Mouse (Mus musculus) intestine, embryonic 15.5 days (tissue): ENCODE measurements around the gene Bbs12. TPM values are rescaled to one million over a fixed set of nuclear protein-coding genes. Genes with fewer than 3 reads are reported as not detected.
A peak's percentile ranks its signal among the peaks of the same experiment; 100 is the strongest.

Experiments used
- ATAC-seq: fragments of 200-750 bp; cut with Nextera tagmentation; 2 replicates; pipeline ENCODE4 v1.8.0; 2017; ENCODE audit warnings: moderate TSS enrichment, moderate library complexity
- H3K27ac ChIP-seq: fragments of 300-500 bp; sonication (generic); 2 replicates; pipeline ENCODE4 v1.5.1; 2015; ENCODE audit warnings: mild to moderate bottlenecking, inconsistent platforms
- H3K27me3 ChIP-seq: fragments of 300-500 bp; sonication (generic); replicated peaks from 2 replicates; pipeline ENCODE4 v1.6.1; 2015; ENCODE audit warnings: inconsistent platforms
- H3K36me3 ChIP-seq: fragments of 300-500 bp; sonication (generic); 2 replicates; pipeline ENCODE4 v1.6.1; 2015; ENCODE audit warnings: inconsistent platforms
- H3K4me1 ChIP-seq: fragments of 300-500 bp; sonication (generic); replicated peaks from 2 replicates; pipeline ENCODE4 v1.6.1; 2015; ENCODE audit warnings: inconsistent platforms
- H3K4me2 ChIP-seq: fragments of 300-500 bp; sonication (generic); replicated peaks from 2 replicates; pipeline ENCODE4 v1.6.1; 2015; ENCODE audit warnings: mild to moderate bottlenecking, inconsistent platforms
- H3K4me3 ChIP-seq: fragments of 300-500 bp; sonication (generic); replicated peaks from 2 replicates; pipeline ENCODE4 v1.5.1; 2015; ENCODE audit warnings: inconsistent platforms
- H3K9ac ChIP-seq: fragments of 300-500 bp; sonication (generic); 2 replicates; pipeline ENCODE4 v1.6.1; 2015; ENCODE audit warnings: inconsistent platforms
- H3K9me3 ChIP-seq: fragments of 300-500 bp; sonication (generic); 2 replicates; pipeline ENCODE4 v1.6.1; 2016; ENCODE audit warnings: inconsistent platforms
- WGBS: fragments of 180-500 bp; shearing (Covaris S2); methylation state at CpG from one replicate; pipeline ENCODE4 v1.1.7; 2015; 5-methylcytosine and 5-hydroxymethylcytosine counted together
- polyA plus RNA-seq: library from polyadenylated mRNA; unstranded; fragments of >200 nt; fragmentation: Nextera tagmentation; extraction: Ambion mirVana; gene quantifications from 2 replicates; pipeline ENCODE4 v1.2.1, GENCODE M21; 2015

Bbs12 gene
- polyA plus RNA-seq = 5.1 and 5.3 TPM in 2 replicates

DNA sequence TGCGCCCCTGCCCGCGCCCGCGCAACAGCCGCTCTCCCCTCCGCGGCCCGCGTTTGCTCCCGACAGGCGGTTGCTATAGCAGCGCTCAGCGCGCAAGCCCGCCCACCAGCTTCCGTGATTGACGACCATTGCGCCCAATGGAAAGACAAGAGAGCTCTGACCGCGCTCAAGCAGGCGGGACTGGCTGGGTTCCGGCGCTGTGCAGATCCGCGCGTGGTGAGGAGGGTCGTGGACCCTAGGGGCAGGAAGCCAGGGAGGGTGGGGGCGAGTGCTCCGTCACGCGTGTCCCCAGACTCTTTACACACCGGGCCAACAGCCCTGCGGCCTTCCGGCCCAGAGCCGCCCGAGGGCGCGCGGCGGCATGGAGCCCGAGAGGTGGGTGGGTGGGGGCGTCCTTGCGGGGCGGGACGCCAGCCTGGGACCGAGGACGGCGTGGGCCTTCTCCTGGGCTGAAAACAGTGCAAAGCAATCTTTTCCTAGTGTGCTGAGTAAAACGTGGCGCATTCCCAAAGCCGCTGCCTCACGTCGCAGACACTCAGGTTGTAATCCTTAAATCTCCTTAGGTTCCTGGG, at the start of gene Bbs12, which contains the start of gene Cetn4:
TSS of gene Bbs12 (plus strand) at position 185 of the 572 bp plus-strand sequence.
TSS of gene Cetn4 (minus strand) at position 339 of the 572 bp plus-strand sequence.
- Histone ChIP-seq H3K27me3 (no peaks in the 10 kb centered on the region), H3K4me2 (peak within 1 kb of the TSS; percentile 75), H3K4me3 (peak within 1 kb of the TSS; percentile 85), H3K27ac (peak within 1 kb of the TSS; percentile 74), H3K36me3 (no peaks in the 10 kb centered on the region), H3K9ac (peak within 1 kb of the TSS; percentile 89), H3K4me1 (no peaks in the 10 kb centered on the region), H3K9me3 (no peaks in the 10 kb centered on the region)
- ATAC-seq = peak; percentile 100
- under 1% methylated on average over 54 of the region's 54 CpGs for WGBS

DNA sequence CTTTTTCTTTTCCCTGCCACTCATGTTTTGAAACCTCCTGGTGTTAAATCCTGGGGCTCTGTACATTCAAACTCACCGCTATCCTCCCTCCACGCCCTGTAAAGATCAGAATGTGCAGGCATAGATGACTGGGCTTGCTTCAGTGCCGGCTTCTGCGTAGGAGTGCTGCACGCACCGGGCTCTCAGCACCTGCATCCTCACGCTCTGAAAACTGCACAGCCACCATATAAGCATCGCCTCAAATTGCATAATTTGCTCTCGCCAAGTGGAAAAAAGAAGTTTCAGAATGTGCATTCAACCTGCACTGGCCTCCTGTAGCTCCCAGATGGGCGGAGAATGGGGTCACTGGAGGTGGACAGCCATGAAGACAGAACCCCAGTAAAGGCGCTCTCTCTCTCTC, 44.0 kb upstream of the Bbs12 start:
- Histone ChIP-seq H3K36me3 (no peaks in the 10 kb centered on the region), H3K4me1 (no peaks in the 10 kb centered on the region), H3K9ac (no peak overlapping the region), H3K4me2 (no peak overlapping the region), H3K27me3 (no peaks in the 10 kb centered on the region), H3K4me3 (no peak overlapping the region), H3K9me3 (no peaks in the 10 kb centered on the region), H3K27ac (no peak overlapping the region)
- WGBS = 87% methylated on average over 11 of the region's 11 CpGs
- ATAC-seq = no peak

DNA sequence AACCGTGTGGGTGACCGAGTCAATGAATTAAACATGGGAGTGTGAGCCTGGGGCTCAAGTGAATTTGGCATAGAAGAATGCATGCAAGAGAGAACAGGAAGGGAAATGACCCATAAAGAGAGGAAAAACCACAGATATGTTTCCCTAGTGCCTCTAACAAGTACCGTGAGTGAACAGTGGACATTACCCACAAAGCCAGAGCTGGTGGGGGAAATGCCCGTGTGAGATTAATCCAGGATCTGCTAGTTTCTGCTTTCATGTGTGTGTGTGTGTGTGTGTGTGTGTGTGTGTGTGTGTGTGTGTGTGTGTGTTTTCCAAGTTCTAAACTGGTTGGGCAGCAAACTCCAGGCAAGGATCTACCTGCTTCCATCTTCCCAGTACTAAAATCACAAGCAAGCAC, 42.4 kb upstream of the Bbs12 start:
- H3K27me3 ChIP-seq = no peaks in the 10 kb centered on the region

DNA sequence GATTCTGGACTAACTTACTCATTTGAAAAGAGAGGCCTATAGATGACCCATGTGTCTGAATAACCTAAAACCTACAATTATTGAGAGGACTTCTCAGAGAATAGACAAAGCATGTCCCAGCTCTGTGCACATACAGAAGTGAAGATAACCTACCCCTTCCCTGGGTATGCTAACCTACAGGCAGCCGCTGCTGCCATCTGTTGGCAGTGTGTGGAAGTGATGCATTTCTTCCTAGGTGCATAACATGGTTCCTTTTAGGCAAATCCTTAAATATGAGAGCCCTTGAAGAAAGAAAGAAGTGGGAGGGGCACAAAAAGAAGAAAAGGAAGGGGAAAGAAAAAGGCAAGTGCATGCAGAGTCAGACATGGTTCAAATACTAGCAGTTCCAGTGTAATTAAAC, 41.1 kb upstream of the Bbs12 start:
- WGBS = 0% methylated on average over 1 of the region's 1 CpGs
- H3K9me3 ChIP-seq = no peaks in the 10 kb centered on the region
- no peak overlapping the region for H3K4me3 ChIP-seq
- H3K27me3 ChIP-seq = no peaks in the 10 kb centered on the region
- H3K9ac ChIP-seq = no peak overlapping the region
- no peak overlapping the region for H3K27ac ChIP-seq
- H3K4me2 ChIP-seq = no peak overlapping the region
- no peak for ATAC-seq
- no peaks in the 10 kb centered on the region for H3K36me3 ChIP-seq
- no peaks in the 10 kb centered on the region for H3K4me1 ChIP-seq

More for the DNA sequence above, 42.4 kb upstream of the Bbs12 start:
- Histone ChIP-seq H3K4me3 (no peak overlapping the region), H3K36me3 (no peaks in the 10 kb centered on the region), H3K4me1 (no peaks in the 10 kb centered on the region), H3K4me2 (no peak overlapping the region), H3K9me3 (no peaks in the 10 kb centered on the region), H3K27ac (no peak overlapping the region), H3K9ac (no peak overlapping the region)
- ATAC-seq = no peak
- WGBS = 77% methylated on average over 4 of the region's 4 CpGs

DNA sequence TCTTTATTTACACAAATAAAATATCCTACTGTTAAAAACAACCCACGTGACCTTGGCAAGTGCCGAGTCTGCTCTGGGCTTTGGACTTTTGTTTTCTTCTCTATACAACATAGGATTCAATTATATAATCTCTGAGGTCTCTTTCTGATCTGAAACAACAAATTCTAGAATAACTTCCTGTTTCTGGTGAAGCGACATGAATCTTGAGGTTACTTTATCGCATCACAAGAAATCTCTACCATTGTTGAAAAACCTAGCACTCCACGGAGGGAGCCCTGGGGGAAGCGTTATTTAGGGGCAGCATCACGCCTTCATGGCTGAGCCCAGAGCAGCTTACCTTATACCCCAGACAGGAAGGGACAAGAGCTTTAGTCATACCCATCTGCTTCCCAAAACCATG, 39.3 kb upstream of the Bbs12 start:
- no peak for ATAC-seq
- H3K4me1 ChIP-seq = no peaks in the 10 kb centered on the region
- H3K27ac ChIP-seq = no peak overlapping the region
- no peak overlapping the region for H3K4me3 ChIP-seq
- WGBS = 81% methylated on average over 7 of the region's 7 CpGs
- H3K36me3 ChIP-seq = no peaks in the 10 kb centered on the region
- H3K9ac ChIP-seq = no peak overlapping the region
- H3K27me3 ChIP-seq = no peaks in the 10 kb centered on the region
- H3K4me2 ChIP-seq = no peak overlapping the region
- H3K9me3 ChIP-seq = no peaks in the 10 kb centered on the region

DNA sequence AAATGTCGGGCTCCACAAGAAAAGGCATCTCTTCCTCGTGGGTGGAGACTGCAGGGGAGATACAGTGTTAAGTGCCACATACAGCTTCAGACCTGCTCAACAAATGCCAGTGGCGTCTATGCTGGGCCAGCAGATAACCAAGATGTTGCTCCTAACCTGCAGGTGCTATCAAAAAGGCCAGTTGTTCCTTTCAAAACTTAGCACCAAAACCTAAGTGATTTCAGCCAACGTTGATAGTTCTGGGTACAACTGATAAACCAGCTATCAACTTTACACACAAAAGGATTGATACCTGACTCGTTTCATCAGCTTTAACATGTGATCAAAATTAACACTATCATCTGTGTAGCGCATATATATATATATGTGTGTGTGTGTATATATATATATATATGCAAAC, 37.7 kb upstream of the Bbs12 start:
- Histone ChIP-seq H3K27me3 (no peaks in the 10 kb centered on the region), H3K4me1 (no peaks in the 10 kb centered on the region), H3K36me3 (no peaks in the 10 kb centered on the region), H3K9me3 (no peaks in the 10 kb centered on the region), H3K4me3 (no peak overlapping the region), H3K27ac (no peak overlapping the region), H3K9ac (no peak overlapping the region), H3K4me2 (no peak overlapping the region)
- WGBS = 77% methylated on average over 6 of the region's 6 CpGs
- ATAC-seq = no peak

DNA sequence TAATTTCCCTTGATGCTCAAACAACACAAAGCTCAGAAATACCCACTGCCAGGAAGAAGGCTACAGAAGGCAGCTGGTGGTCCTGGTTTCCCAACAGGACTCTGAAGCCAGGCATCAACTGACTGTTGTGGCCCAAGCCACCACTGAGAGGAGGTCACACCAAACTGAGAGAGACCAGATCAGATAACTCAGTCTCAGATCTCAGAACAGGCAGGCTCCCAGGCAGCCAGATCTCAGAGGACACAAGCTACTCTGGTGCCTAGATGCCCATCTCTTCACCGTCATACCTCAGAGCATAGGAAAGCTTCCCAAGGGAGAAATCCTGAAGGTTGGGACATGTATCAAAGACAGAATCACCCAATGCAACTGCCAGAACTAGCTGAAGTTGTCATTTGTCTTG, 32.1 kb upstream of the Bbs12 start:
- Histone ChIP-seq H3K4me1 (no peaks in the 10 kb centered on the region), H3K4me2 (no peak overlapping the region), H3K9ac (no peak overlapping the region), H3K9me3 (no peaks in the 10 kb centered on the region), H3K36me3 (no peaks in the 10 kb centered on the region), H3K27me3 (no peaks in the 10 kb centered on the region), H3K27ac (no peak overlapping the region), H3K4me3 (no peak overlapping the region)
- no peak for ATAC-seq
- WGBS = 82% methylated on average over 1 of the region's 1 CpGs

DNA sequence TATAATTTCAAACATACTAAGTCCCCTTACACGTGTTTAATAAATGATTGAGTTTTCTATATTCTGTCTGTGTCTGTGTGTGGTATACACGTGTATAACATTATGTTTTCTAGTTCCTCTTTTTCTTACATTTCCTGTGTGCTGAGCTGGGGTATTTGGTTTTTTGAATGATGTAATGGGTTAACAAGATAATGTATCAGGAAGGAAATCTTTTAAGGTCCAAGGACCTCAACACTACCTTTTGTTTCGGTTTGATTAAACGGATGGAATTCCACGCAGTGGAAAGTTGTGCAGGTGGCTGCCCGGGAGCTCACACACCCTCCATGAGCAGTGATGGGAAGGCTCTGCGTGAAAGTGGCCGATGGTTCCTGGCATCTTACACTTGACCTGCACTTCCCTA, 31.5 kb upstream of the Bbs12 start:
- Histone ChIP-seq H3K9me3 (no peaks in the 10 kb centered on the region), H3K9ac (no peak overlapping the region), H3K4me3 (no peak overlapping the region), H3K4me1 (no peaks in the 10 kb centered on the region), H3K36me3 (no peaks in the 10 kb centered on the region), H3K4me2 (no peak overlapping the region), H3K27ac (no peak overlapping the region), H3K27me3 (no peaks in the 10 kb centered on the region)
- no peak for ATAC-seq
- 67% methylated on average over 8 of the region's 8 CpGs for WGBS

DNA sequence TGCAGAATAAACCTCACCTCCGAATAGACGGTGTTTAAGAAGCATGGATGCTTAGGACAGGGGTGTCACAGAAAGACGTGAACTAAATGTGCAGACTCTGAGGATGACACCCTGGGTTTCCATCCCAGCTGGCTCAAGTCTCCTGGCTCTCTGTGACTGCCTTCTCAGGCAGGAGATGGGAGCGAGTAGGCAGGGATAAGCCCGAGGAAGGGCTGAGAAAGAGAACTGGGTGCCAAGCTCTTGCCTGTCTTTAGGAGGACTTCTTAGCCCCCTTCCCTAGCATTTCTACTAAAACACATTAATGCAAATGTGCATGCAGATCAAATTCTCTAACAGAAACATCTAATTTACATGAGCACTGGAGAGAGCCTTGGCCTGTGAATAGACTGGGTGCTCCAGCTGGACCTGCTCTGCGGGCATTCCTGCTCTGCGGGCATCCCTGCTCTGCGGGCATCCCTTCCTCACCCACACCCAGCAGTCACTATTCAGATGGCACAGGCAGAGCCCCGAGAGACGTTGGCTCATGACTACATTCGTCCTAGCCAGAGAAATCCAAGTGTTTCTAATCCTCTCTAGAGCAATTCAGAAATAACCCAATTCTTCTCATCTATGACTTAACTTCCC, 29.9 kb upstream of the Bbs12 start:
- H3K9me3 ChIP-seq = no peaks in the 10 kb centered on the region
- WGBS = 87% methylated on average over 11 of the region's 11 CpGs
- no peaks in the 10 kb centered on the region for H3K36me3 ChIP-seq
- H3K27ac ChIP-seq = no peak overlapping the region
- no peak overlapping the region for H3K4me2 ChIP-seq
- no peak for ATAC-seq
- H3K4me3 ChIP-seq = no peak overlapping the region
- no peak overlapping the region for H3K9ac ChIP-seq
- no peaks in the 10 kb centered on the region for H3K4me1 ChIP-seq
- H3K27me3 ChIP-seq = no peaks in the 10 kb centered on the region

DNA sequence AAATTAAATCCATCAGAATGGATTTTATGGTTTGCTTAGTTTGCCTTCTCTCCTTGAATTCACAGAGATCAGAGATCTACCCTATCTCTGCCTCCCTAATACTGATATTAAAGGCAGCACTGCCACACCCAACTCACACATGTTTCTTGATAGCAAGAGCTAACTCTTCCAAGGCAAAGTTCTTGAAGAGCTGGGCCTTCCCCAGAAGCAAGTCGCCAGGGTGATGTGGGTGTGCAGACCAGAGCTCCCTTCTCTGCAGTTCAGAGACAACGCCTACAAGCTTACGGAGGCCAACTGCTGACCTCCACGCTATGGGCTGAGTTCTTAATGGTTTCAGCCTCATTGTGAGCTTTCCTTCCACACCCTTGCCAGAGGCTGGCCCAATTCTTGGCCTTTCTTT, 29.1 kb upstream of the Bbs12 start:
- WGBS = 83% methylated on average over 4 of the region's 4 CpGs
- Histone ChIP-seq H3K4me2 (no peak overlapping the region), H3K27ac (no peak overlapping the region), H3K4me1 (no peaks in the 10 kb centered on the region), H3K9me3 (no peaks in the 10 kb centered on the region), H3K27me3 (no peaks in the 10 kb centered on the region), H3K9ac (no peak overlapping the region), H3K4me3 (no peak overlapping the region), H3K36me3 (no peaks in the 10 kb centered on the region)
- no peak for ATAC-seq

DNA sequence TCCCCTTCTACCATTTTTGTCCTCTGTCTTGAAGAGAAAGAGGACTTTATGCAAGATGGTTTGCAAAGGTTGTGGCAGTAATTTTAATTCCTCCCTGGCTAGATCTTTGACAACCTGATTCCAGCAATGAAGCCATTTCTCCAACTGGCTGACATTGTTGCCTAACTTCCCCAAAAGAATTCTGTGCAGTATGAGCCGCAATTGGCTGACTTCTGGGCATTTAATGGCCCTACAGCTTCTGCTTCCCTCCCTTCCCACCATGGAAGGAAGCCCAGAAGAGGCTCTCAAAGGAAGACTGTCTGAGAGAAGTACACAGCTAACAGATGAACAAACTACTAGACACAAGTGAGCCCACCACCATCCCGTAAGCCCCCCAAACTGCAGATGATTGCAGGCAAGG, 23.1 kb upstream of the Bbs12 start:
- no peak overlapping the region for H3K9ac ChIP-seq
- no peak overlapping the region for H3K4me2 ChIP-seq
- no peaks in the 10 kb centered on the region for H3K4me1 ChIP-seq
- no peaks in the 10 kb centered on the region for H3K9me3 ChIP-seq
- H3K27ac ChIP-seq = no peak overlapping the region
- no peaks in the 10 kb centered on the region for H3K27me3 ChIP-seq
- H3K36me3 ChIP-seq = no peaks in the 10 kb centered on the region
- no peak for ATAC-seq
- 93% methylated on average over 2 of the region's 2 CpGs for WGBS
- H3K4me3 ChIP-seq = no peak overlapping the region

DNA sequence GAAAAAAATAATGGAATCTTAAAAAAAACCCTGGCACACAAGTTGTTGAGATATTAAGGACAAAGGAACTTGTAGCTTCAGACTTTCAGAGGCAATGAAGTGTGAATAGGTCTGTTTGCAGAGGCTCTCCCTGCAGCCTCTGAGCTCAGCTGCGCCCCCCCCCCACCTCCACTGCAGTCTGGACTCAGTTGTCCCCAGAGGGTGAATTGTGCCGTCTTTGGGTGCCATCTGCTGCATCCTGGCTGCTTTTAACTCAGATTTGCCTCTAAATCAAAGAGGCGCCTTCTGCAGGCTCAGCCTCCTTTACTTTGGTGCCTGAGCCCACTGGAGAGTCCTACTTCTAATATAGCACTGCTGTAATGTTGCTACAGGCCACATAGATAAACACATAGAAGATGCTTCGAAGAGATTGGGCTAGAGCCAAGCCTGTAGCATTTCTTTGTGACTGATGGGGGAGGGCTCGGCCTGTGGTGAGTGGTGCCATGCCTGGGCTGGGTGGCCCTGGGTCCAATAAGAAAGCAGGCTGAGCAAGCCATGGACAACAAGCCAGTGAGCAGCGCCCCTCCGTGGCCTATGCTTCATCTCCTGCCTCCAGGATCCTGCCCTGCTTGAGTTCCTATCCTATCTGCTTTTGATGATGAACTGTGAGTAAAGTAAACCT, 21.3 kb upstream of the Bbs12 start:
- no peak overlapping the region for H3K9ac ChIP-seq
- no peak overlapping the region for H3K27ac ChIP-seq
- H3K36me3 ChIP-seq = no peaks in the 10 kb centered on the region
- H3K4me3 ChIP-seq = no peak overlapping the region
- no peaks in the 10 kb centered on the region for H3K9me3 ChIP-seq
- H3K27me3 ChIP-seq = no peaks in the 10 kb centered on the region
- no peak for ATAC-seq
- 61% methylated on average over 7 of the region's 7 CpGs for WGBS
- H3K4me1 ChIP-seq = no peaks in the 10 kb centered on the region
- no peak overlapping the region for H3K4me2 ChIP-seq

DNA sequence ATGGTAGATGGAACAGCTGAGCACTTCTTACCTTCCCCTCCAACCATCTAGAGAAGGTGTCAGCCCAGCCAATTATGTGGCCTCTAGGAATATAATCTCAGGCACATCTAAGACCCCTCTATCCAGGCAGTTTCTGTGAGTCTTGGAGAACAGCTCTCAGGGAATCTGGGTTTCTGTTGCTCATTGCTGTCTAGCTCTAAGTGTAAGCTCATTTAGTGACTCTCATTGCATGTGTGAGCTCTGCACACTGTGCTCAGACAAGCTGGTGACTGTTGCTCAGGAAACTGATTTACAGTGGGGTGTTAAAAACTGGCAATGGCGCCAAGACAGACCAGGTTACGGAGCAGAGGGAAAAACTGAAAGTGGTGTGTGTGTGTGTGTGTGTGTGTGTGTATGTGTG, 20.4 kb upstream of the Bbs12 start:
- WGBS = 76% methylated on average over 2 of the region's 2 CpGs
- Histone ChIP-seq H3K36me3 (no peaks in the 10 kb centered on the region), H3K9ac (no peak overlapping the region), H3K4me3 (no peak overlapping the region), H3K27me3 (no peaks in the 10 kb centered on the region), H3K9me3 (no peaks in the 10 kb centered on the region), H3K4me1 (no peaks in the 10 kb centered on the region), H3K4me2 (no peak overlapping the region), H3K27ac (no peak overlapping the region)
- ATAC-seq = no peak
